Mouse (Mus musculus): ENCODE results near the gene Il31ra.

Gene Il31ra

DNA sequence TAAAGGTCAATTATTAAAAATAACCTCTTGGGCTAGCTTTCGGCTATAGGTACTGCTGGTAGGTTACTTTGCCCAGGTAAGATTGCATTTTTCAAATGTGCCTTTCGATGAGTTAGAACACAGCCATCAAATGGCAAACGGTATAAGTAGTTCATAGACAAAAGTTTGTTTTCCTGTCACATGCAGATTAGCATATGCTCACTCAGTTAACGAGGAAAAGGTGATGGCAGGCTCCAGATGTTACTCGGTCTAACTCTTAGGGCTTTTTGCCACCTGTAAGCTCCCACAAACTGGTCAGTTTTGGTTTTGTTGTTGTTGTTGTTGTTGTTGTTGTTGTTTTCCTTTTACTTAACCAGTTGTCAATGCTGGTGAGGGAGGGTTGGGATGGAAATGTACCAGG is 85.7 kb downstream of the Il31ra start:
- no peak for DNase-seq (ENCODE audit: low read depth, low spot score)

DNA sequence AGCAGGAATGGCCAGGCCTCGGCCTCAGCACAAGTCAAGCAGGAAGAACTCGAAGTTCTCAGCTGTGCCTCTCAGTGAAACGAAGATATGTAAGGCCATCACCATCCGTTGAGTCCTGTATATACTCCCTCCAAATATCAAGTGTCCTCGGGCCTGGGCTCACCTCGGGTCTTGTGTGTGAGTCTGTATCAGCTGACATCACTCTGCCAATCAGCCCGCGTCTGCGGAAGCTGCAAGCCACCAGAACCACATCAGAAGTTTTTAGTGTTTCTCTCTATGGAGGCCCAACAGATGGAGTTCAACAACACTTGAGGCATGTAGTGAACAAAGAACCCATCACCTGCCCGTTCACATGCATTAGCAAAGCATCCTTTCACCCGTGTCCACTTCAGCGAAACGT is 86.5 kb downstream of the Il31ra start:
- no peak for DNase-seq (ENCODE audit: low read depth, low spot score)

DNA sequence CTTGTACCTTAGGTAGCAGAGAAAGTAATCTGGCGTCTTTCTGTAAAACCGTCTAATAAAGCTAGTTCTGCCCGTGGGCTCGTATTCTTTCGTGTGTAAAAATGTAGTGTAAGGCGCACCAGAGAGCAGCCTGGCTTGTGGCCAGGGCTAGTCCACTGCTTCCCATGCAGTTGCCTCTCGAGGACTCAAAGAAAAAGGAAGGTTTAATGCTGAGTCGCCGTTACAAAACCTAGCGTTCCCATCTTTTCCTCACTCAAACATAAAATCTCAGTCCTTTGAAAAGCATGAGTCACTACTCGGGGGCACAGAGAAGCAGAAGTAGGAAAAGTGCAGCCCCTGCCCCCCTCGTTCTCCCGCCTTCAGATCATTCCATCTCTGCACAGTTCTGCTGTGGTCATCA is 87.4 kb downstream of the Il31ra start:
- no peak for DNase-seq (ENCODE audit: low read depth, low spot score)

DNA sequence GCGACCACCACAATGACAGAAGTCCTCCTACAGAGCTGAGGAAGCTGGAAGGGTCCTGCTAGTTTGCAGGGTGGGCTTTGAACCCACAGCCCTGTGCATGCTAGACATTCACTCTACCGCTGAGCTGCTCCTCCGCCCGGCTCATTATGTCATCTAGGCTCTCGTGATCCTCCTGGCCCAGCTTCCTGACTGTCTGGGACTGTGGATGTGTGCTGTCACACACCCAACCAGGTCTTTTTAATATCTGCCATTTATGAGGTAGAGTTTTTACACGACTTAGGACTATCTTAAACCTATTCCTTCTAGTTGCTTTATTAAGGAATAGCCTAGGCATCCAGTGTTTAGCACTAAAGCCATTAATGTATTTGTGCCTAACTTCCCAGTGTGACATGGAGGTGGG is 88.7 kb downstream of the Il31ra start:
- no peak for DNase-seq (ENCODE audit: low read depth, low spot score)

DNA sequence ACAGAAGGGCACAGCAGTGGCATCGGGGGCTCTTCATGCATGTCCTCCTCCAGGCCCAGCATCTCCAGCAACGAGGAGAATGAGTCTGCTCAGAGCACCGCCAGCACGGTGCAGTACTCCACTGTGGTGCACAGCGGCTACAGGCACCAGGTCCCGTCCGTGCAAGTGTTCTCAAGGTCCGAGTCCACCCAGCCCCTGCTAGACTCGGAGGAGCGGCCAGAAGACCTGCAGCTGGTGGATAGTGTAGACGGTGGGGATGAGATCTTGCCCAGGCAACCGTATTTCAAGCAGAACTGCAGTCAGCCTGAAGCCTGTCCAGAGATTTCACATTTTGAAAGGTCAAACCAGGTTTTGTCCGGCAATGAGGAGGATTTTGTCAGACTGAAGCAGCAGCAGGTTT is 90.3 kb downstream of the Il31ra start:
- DNase-seq (ENCODE audit: low read depth, low spot score): no peak

DNA sequence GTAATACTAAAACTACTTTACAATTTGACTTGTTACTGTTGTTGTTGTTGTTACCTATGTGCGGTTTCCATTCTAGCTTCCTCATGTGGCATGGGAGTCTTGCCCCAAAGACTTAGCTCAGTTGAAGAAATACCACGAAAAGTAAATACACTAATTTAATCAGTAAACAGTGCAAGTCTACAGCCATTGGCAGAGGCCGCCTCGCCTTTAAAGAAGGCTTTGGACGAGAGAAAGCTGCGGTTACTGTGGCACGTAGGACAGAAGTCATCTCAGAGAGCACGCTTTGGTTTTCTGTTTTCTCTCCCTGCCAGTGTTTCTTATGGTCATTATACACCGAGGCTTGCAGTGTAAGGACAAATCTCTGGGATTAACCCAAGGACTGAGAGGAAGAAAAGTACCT is 93.7 kb downstream of the Il31ra start:
- no peak for DNase-seq (ENCODE audit: low read depth, low spot score)

DNA sequence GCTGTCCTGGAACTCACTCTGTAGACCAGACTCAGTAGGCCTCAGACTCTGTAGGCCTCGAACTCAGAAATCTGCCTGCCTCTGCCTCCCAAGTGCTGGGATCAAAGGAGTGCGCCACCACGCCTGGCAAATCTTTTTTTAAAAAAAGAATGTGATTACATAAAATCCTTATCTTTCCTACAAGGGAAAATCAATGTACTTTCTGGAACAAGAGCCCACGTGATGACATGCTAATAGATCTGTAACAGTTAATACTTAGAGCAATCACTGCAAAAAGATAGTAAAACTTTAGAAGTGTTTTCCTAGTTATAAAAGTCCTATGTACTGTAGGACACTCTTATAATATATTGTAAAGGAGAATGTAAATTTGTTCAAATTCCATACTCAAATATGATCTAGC is 94.1 kb downstream of the Il31ra start:
- no peak for DNase-seq (ENCODE audit: low read depth, low spot score)

DNA sequence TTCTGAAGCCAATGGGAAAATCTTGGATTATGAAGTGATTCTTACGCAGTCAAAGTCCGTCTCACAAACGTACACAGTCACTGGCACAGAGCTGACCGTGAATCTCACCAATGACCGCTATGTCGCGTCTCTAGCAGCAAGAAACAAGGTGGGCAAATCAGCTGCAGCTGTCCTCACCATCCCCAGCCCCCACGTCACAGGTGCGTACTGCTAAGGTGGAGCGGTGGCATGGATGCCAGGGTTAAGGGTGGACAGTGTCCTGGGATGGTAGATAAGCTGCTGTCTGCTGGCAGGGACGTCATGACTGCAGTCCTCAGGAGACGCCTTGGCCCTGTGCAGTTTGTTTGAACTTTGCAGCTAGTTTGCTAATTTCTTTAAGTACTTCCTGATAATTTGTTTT is 99.6 kb downstream of the Il31ra start:
- DNase-seq (ENCODE audit: low read depth, low spot score): no peak

DNA sequence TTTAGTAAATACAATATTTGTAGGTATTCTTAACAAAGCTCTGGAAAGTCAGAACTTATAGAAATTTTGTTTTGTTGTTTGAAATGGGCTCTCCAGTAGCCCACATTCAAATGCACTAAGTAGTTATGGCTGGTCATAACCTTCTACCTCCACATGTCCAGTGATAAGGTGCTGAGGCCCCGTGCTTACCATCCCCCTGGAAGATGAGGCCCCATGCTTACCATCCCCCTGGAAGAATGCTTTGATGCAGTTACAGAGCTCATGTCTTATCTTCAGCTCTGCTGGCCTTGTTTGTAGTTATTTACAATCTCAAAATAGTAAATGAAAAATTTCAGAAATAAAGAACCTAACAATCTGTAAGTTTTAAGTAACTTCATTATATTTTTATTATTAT is 101.9 kb downstream of the Il31ra start:
- DNase-seq (ENCODE audit: low read depth, low spot score): no peak

DNA sequence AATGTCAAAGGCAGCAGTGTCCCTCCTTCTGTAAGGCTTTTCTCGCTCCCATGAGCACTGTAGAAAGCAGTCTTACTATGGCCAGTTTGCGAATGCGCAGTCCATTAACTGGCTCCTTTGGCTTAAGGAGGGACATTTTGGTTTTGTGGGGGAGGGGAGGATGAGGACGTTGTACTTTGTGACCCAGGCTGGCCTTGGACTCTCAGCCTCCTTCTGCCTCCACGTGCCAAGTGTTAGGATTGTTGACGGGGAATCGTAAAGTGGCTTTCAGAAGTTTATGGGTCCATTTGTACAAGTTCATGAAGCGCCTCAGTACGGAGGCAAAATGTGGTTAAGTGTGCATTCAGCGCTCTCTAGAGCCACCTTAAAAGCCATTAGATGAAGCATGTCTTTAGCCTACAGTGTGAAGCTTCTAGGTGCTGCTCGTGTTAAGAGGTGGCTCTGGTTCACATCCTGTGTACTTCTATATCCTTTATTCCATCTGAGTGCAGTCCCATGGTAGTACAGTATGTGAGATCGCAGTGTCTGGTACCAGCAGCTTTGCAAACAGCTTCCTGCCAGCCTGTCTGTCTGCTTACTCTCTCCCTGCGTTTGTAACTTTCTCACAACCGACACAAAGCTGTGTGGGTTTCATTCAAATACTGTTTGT is 102.4 kb downstream of the Il31ra start:
- no peak for DNase-seq (ENCODE audit: low read depth, low spot score)

DNA sequence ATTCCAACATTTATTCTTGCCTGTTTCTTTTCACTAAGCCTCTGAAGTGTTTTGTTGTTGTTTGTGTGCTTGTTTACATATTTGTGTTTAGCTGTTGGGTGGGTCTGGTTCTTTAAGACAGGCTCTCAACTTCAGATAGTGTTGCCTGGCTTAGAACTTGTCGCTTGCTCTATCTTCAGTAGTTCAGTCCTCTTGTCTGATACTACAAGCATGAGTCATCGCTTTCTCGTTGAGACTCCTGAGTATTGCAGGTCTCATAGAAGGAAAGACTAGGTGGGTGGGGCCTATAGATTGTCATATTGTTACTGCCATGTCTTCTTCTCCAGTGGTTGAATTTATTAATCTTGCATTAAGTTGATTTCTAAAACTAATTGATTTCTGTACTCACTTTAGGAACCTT is 104.1 kb downstream of the Il31ra start:
- no peak for DNase-seq (ENCODE audit: low read depth, low spot score)

DNA sequence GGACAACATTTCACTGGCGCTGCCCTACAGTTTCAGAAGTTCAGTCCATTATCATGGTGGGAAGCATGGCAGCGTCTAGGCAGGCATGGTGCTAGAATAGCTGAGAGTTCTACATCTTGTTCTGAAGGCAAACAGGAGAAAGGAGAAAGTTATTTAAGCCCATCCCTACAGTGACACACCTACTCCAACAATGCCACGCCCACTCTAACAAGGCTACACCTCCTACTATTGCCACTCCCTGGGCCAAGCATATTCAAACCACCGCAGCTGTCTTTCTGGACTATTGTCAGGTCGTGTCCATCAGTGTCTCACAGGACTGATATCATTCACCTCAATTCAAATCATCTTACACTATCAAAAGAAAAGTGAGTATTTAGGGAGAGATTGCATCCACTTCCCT is 107.5 kb downstream of the Il31ra start:
- no peak for DNase-seq (ENCODE audit: low read depth, low spot score)

DNA sequence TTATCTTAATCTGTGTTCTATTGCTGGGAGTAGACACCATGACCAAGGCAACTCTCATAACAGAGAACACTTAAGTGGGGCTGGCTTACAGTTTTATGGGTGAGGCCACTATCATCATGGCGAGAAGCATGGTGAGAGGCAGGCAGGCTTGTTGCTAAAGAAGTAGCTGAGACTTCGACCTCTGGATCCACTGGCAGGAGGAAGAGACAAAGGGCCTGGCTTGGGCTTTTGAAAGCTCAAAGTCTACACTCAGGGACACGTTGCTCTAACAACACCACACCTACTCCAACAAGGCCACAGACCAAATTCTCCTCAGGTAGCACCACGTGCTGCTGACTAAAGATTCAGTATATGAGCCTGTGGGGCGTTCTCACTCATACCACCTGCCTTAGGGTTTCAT is 107.9 kb downstream of the Il31ra start:
- no peak for DNase-seq (ENCODE audit: low read depth, low spot score)

DNA sequence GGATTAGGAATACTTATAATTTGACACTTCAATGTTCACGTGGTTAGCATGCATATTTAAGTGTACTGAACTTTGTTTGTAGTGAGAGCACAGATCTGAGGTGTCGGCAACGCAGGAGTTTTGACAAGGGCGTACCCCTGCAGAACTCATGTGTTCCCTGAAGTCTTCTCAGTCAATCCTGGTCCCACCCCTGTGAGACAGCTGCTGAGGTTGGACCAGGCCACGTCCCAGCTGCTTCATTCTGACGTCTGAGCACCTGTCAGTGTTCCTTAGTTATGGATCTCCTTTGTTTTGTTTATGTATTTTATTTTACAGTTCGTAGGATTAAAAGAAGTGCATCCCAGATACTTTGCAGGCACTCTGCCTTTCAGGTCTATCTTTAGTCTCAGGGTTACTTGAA is 111.1 kb downstream of the Il31ra start:
- DNase-seq (ENCODE audit: low read depth, low spot score): no peak

DNA sequence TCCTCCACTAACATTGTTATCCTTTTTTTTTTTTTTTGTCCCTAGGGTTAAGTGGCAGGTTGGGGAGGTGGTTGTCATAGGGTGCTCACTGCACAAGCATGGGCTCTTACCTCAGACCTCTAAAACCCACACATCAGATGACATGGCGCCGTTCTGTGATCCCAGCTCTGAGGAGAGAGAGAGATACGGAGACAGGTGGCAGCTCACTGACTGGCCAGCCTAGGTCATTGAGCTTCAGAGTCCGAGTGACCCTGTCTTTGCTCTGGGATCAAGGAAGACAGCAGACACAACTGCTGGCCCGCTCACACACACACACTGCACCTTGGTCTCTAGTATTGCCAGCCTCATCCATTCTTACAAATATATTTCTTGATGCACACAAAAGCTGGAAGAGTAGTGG is 111.6 kb downstream of the Il31ra start:
- no peak for DNase-seq (ENCODE audit: low read depth, low spot score)

DNA sequence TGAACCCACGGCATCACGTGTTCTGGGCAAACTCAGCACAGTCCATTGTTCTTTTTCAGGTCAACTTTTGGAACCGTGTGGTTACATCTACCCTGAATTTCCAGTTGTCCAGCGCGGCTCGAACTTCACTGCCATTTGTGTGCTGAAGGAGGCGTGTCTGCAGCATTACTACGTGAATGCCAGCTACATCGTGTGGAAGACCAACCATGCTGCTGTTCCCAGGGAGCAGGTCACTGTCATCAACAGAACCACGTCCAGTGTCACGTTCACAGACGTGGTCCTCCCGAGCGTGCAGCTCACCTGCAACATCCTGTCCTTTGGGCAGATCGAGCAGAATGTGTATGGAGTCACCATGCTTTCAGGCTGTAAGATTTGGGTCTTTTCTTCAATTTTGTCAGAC is 114.2 kb downstream of the Il31ra start:
- no peak for DNase-seq (ENCODE audit: low read depth, low spot score)

DNA sequence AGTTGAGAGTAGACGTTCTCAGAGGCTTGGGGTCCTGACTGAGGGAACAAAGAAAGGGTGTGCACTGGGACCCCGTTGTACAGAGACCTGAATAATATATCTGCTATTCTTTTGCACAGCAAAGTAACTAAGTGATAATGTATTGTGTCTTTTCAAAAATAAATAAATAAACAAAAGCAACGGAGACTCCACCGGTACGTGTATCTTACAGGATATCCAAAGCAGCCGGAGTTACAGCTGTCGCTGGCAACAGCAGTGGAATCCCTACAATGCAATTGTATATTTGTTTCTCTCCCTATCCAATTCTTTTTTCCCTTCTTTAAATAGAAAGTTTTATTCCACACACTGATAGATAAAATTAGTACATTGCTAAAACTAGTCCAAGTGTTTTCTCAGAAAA is 115.1 kb downstream of the Il31ra start:
- no peak for DNase-seq (ENCODE audit: low read depth, low spot score)

DNA sequence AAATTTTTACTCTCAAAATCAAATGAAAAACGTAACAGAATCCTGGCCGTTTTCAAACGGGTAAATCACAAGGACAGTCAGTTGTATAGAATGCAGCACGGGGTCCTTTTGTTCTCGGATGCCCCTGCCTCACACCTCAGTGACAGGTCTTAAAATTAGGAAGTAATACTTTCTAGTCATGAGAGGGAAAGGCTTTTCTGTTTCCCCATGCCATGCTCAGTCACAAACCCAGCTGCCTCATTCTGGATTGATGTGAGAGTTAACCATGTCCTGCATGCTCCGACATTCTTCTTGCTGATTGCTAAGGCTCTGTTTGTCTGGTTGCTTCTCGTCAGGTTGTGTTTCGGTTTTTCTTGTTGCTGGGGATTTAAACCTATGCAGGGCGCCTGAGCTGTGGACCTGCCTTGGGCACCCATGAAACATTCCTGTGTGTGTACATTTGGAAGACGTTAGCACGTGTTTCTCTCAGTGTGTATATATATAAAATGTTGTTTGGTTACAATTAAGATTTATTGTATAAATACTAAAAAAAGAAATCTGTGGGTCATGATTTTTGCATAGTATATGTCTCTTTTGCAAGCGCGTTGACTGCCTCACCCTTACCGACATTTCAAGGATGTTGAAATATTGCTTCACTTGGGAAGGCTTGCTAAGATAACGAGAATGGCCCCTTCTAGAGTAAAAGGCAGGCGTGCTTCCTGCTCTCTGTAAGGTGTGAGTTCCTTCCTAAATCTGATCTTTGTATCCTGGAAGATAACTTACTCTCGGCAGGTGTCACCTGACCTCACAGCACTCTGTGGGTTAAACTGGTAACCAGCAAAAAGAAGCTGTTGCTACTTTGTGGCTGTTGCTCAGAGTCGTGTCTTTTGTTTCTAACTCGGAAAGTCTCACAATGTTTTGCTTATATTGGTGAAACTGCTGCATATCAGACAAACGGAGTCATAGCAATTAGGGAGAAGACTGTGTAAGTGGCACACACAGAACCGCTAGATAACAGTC is 120.1 kb downstream of the Il31ra start:
- no peak for DNase-seq (ENCODE audit: low read depth, low spot score)

DNA sequence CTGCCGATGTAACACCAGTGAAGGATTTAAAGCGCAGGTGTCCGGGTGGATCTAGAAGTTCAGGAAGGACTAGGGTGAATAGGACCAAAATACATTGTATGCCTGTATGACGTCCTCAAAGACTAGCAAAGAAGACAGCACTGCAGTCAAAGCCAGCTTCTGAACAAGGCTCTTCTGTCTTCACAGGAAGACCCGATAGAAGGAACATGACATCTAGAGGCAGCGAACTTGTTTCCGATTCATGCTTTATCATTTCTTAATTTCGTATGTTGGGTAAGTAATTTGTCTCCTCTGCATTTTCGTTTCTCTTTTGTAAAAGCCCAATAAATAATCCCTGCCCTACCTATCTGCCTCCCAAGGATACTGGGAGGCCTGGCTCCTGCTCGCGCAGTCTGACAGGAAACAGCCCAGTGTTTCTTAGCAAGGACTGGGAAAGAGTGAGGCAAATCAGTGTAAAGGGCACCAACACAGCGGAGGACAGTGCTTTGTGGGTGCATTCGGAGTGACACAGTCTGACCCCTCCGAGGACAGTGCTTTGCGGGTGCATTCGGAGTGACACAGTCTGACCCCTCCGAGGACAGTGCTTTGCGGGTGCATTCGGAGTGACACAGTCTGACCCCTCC is 121.6 kb downstream of the Il31ra start:
- DNase-seq (ENCODE audit: low read depth, low spot score): no peak

DNA sequence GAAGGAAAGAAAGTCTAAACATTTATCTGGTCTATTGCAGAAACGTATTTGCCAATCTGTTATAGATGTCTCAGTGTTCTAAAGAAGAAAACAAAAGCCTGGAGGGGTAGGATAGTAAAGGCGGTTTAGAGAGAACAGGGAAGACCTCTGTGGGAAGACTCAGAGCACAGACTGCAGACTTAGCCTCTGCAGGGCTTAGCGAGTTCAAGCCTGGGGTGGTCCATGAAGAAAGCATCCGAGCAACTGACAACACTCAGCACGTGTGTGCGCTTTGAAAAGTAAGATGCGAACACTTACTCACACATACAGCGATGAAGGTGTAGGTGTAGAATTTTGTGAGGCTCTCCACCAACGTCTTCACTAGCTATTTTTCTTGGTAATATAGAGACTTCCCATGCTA is 123.0 kb downstream of the Il31ra start:
- DNase-seq (ENCODE audit: low read depth, low spot score): no peak

Measured in retina, postnatal 7 days (tissue).